Mouse (Mus musculus) naive thymus-derived CD4-positive, alpha-beta T cell, adult 2 months (primary cell): ENCODE results near the gene Dok5.

Experiments
- DNase-seq: peaks from one replicate; pipeline ENCODE4 v3.0.0-alpha.2; 2011; ENCODE audit warnings: low read depth

The Dok5 gene

GRCm38 (mm10) chr2:170862799-170863198 lies 131.2 kb downstream of the Dok5 start:
- DNase-seq = no peak

DNA sequence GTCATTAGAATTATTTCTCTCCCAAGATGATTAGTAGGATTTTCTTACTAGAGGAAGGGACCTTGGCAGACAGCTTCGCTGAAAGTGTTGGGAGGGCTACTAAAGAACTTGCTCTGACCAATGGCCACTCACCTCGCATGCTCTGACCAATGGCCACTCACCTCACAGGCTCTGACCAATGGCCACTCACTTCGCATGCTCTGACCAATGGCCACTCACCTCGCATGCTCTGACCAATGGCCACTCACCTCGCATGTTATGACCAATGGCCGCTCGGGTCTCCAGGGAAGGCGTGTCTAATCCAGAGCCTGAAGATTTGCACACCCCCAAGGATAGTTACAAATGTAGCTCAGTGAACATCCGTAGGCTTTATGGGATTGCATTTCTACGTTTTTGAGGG lies 131.6 kb downstream of the Dok5 start:
- DNase-seq = no peak

- DNase-seq = no peak
Measured at GRCm38 (mm10) chr2:170864043-170864442, 132.4 kb downstream of the Dok5 start.

DNA sequence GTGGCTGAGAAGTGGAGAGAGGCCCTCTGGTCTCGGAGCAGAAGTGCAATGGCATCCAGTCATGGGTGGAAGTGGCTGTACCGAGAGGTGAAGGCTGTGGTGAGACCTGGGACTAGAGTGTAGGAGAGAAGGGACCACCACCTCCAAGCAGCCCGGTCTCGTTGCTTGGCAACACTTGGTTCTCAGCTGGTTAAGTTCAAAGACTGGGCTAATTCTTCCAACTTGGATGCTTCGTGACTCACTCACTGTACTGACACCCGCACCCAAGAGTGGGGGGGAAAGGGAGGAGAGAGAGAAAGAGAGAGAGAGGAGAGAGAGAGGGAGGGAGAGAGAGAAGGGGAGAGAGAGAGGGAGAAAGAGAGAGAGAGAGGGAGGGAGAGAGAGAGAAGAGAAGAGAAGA lies 133.2 kb downstream of the Dok5 start:
- DNase-seq = no peak

GRCm38 (mm10) chr2:170870566-170870965 lies 139.0 kb downstream of the Dok5 start:
- DNase-seq = no peak

GRCm38 (mm10) chr2:170871469-170871868 lies 139.9 kb downstream of the Dok5 start:
- no peak for DNase-seq

- peak; percentile 52 for DNase-seq
Measured at GRCm38 (mm10) chr2:170873382-170873781, 141.8 kb downstream of the Dok5 start.

DNA sequence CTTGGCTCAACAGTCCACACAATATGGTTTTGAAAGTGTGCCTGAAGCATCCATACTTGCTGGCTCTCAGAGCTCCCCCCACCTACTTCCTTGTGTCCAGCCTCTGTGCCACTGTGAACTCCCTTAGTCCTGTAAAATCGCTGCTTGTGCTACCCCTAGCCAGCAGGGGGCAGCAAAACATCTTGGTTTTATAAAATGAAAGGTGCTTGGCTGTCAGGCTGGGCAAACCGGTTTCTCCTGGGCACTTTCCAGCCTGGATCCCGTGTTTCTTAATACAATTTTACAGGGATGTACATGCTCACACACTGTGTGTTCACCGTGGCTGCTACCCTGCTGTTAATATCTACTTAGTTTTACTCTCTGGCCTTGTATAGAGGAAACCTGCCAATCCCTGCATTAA lies 145.9 kb downstream of the Dok5 start:
- peak; percentile 33 for DNase-seq

DNA sequence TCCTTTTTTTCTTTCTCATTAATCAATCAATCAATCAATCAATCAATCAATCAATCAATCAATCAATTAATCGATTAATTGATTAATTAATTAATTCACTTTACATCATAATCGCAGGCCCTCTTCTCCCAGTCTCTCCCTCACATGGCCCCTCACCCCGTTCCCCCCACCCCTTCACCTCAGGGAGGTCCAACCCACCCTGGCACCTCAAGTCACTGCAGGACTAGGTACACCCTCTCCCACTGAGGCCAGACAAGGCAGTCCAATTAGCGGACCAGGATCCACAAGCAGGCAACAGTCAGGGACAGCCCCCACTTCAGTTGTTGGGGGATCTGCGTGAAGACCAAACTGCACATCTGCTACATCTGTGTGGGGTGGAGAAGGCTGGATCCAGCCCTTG lies 146.3 kb downstream of the Dok5 start:
- no peak for DNase-seq

- no peak for DNase-seq
Measured at GRCm38 (mm10) chr2:170884209-170884801, 152.7 kb downstream of the Dok5 start.

GRCm38 (mm10) chr2:170887984-170888383 lies 156.4 kb downstream of the Dok5 start:
- DNase-seq = no peak

GRCm38 (mm10) chr2:170895096-170895495 lies 163.5 kb downstream of the Dok5 start:
- no peak for DNase-seq

- DNase-seq = no peak
Measured at GRCm38 (mm10) chr2:170902204-170903028, 170.8 kb downstream of the Dok5 start.

DNA sequence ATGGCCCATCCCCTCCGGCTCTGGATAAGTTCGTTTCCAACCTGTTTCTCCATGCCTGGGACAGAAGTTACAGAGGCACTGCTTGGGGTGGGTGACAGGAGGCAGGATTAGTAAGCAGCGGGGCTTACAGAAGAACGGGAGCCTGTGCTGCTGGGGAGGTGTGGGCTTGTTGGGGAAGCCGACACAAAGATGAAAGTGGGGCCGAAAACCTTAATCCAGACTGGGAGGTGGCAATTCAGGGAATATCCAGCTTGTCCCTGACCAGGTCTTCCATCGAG lies 171.4 kb downstream of the Dok5 start:
- no peak for DNase-seq

GRCm38 (mm10) chr2:170903367-170903766 lies 171.8 kb downstream of the Dok5 start:
- DNase-seq = no peak

- DNase-seq = no peak
Measured at GRCm38 (mm10) chr2:170912589-170913223, 181.1 kb downstream of the Dok5 start.

- DNase-seq = no peak
Measured at GRCm38 (mm10) chr2:170913863-170914262, 182.3 kb downstream of the Dok5 start.

GRCm38 (mm10) chr2:170915646-170916045 lies 184.0 kb downstream of the Dok5 start:
- DNase-seq = no peak

DNA sequence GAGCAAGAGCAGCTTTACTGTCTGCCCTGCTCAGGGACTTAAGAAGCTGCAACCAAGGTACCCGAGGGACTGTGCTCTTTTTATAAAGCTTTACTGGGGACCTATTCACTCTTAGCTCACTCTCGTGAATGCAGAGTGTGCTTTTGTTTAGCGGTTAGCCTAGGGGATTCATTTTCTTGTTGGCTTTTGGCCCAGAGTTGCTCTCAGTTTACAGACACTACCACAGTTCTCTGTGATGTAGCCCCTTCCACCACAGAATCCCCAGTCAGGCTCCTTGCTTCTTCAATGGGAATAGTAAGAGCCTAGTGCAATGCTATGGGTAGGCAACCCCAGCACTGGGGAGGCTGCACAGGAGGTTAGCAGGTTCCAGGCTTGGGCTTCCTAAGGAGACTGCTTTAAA lies 190.7 kb downstream of the Dok5 start:
- DNase-seq = no peak

DNA sequence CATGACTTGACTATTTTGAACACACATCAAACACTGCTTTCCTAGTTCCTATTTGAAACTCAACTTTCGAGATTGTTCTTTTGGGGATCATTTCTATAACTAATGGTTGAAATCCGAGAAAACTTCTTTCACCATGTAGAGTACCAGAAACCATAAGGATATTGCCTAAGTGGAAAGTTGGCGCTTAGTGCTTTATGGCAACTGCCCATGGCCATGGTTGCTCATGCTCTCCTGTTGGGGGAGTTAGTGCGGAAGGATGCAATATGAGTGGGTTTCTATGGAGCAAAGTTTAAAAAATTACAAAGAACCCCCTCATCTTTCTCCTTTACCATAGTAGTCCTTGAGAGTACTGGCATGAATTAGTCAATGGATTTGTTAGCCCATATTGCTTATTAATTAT lies 192.5 kb downstream of the Dok5 start:
- DNase-seq = no peak

- no peak for DNase-seq
Measured at GRCm38 (mm10) chr2:170926237-170926636, 194.6 kb downstream of the Dok5 start.
